Mouse (Mus musculus) neural tube, embryonic 14.5 days (tissue): Measurements from ENCODE around the gene Gucy2e. TPM values are rescaled to one million over a fixed set of nuclear protein-coding genes. Genes with fewer than 3 reads are reported as not detected.

ENCODE experiments used
- ATAC-seq: fragments of 200-750 bp; cut with Nextera tagmentation; 2 replicates; pipeline ENCODE4 v1.8.0; 2017; ENCODE audit warnings: low read depth, mild to moderate bottlenecking, moderate TSS enrichment, moderate library complexity
- H3K27ac ChIP-seq: fragments of 300-500 bp; sonication (generic); 2 replicates; pipeline ENCODE4 v1.5.1; 2014; ENCODE audit warnings: low read depth, mild to moderate bottlenecking, control low read depth, low read length, moderate library complexity, mixed read lengths
- H3K27me3 ChIP-seq: fragments of 300-500 bp; sonication (generic); 2 replicates; pipeline ENCODE4 v1.6.1; 2014; ENCODE audit warnings: low read length; ENCODE audit not compliant: control insufficient read depth, insufficient read depth
- H3K36me3 ChIP-seq: fragments of 300-500 bp; sonication (generic); 2 replicates; pipeline ENCODE4 v1.6.1; 2014; ENCODE audit warnings: low read length, mixed read lengths; ENCODE audit not compliant: control insufficient read depth, insufficient read depth
- H3K4me1 ChIP-seq: fragments of 300-500 bp; sonication (generic); 2 replicates; pipeline ENCODE4 v1.6.1; 2014; ENCODE audit warnings: low read length; ENCODE audit not compliant: control insufficient read depth, insufficient read depth
- H3K4me2 ChIP-seq: fragments of 300-500 bp; sonication (generic); 2 replicates; pipeline ENCODE4 v1.6.1; 2014; ENCODE audit warnings: mild to moderate bottlenecking, low read depth, low read length, control low read depth
- H3K4me3 ChIP-seq: fragments of 300-500 bp; sonication (generic); 2 replicates; pipeline ENCODE4 v1.5.1; 2014; ENCODE audit warnings: low read depth, low read length, control low read depth, mixed read lengths
- H3K9ac ChIP-seq: fragments of 300-500 bp; sonication (generic); replicated peaks from 2 replicates; pipeline ENCODE4 v1.6.1; 2014; ENCODE audit warnings: low read depth, mild to moderate bottlenecking, control low read depth, low read length, mixed read lengths
- H3K9me3 ChIP-seq: fragments of 300-500 bp; sonication (generic); 2 replicates; pipeline ENCODE4 v1.6.1; 2016; ENCODE audit warnings: low read length; ENCODE audit not compliant: control insufficient read depth
- WGBS: fragments of 180-500 bp; shearing (Covaris S2); extraction: QIAGEN DNeasy Blood & Tissue Kit; methylation state at CpG from one replicate; pipeline ENCODE4 v1.1.7; 2014; 5-methylcytosine and 5-hydroxymethylcytosine counted together
- polyA plus RNA-seq: library from polyadenylated mRNA; unstranded; fragments of >200 nt; fragmentation: Nextera tagmentation; extraction: Ambion mirVana; gene quantifications from 2 replicates; pipeline ENCODE4 v1.2.1, GENCODE M21; 2014

The Gucy2e gene
- polyA plus RNA-seq, 1 experiment from 2014 or later: 0.62 TPM

DNA sequence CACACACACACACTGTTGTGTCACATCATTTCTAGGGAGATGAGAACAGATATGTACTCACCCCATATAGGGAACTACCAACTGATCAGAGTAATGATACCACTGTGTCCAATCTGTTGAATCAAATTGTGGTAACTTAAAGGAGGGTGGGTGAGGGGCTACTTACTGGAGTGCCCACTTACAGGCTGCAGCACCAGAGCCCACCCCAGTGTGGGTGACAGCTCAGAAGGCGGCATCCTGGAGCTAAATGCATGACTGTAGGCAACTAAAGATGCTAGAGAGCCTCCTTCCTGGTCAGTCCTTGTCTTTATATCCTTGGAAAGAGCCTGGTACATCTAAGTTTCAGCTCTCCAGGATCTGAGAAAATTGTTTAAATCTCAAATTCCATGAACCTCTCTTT, 37.6 kb downstream of the Gucy2e start:
- Histone ChIP-seq H3K9me3 (no peaks in the 10 kb centered on the region), H3K4me2 (no peak overlapping the region), H3K9ac (no peak overlapping the region), H3K4me1 (no peaks in the 10 kb centered on the region), H3K36me3 (no peaks in the 10 kb centered on the region), H3K27ac (no peak overlapping the region), H3K4me3 (no peak overlapping the region), H3K27me3 (peaks cover 12% of the 10 kb centered on the region)
- ATAC-seq: no peak
- WGBS: 81% methylated on average over 1 of the region's 1 CpGs

GRCm38 (mm10) chr11:69197743-69198142, 39.1 kb downstream of the Gucy2e start, which contains the start of gene Alox8:
TSS of gene Alox8 (minus strand) at chr11:69197843.
- Histone ChIP-seq H3K4me1 (no peaks in the 10 kb centered on the region), H3K27me3 (peaks cover 12% of the 10 kb centered on the region), H3K9me3 (no peaks in the 10 kb centered on the region), H3K36me3 (no peaks in the 10 kb centered on the region), H3K27ac (no peak within 1 kb of the TSS), H3K4me2 (peak within 1 kb of the TSS; percentile 33; the same call in 1 of the 2 replicates), H3K4me3 (peak within 1 kb of the TSS; percentile 12; the same call in 1 of the 2 replicates), H3K9ac (no peak within 1 kb of the TSS; the same call in 1 of the 2 replicates)
- ATAC-seq: no peak
- WGBS: 35% methylated on average over 6 of the region's 6 CpGs

DNA sequence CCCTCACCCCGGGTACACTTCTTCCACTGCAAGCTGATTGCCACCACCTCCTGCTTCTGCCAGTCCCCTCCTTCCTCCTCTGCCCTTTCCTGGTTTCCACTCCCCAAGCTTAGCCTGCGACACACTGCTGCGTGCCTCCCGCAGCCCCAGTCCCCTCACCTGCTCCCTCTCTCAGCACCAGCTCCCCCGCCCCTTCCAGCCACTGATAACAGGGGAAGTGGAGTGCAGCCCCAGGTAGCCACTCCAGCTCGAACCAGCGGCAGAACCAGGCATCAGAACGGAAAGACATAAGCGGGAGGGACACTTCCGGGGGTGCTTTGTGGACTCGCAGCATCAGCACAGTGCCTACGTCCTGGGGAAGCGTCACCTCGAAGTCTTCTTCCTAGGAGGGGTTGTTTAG, 39.6 kb downstream of the Gucy2e start:
- Histone ChIP-seq H3K9me3 (no peaks in the 10 kb centered on the region), H3K27ac (no peak overlapping the region), H3K4me2 (peak overlapping the region; percentile 33; the same call in 1 of the 2 replicates), H3K27me3 (peaks cover 12% of the 10 kb centered on the region), H3K4me3 (peak overlapping the region; percentile 12; the same call in 1 of the 2 replicates), H3K4me1 (no peaks in the 10 kb centered on the region), H3K9ac (no peak overlapping the region; the same call in 1 of the 2 replicates), H3K36me3 (no peaks in the 10 kb centered on the region)
- no peak for ATAC-seq
- WGBS: 4% methylated on average over 14 of the region's 14 CpGs

- no peaks in the 10 kb centered on the region for H3K4me1 ChIP-seq
- ATAC-seq: no peak
- H3K27ac ChIP-seq: no peak overlapping the region
- 5% methylated on average over 5 of the region's 5 CpGs for WGBS
- no peak overlapping the region for H3K9ac ChIP-seq
- H3K4me2 ChIP-seq: peak overlapping the region; percentile 33; the same call in 1 of the 2 replicates
- no peak overlapping the region; the same call in 1 of the 2 replicates for H3K4me3 ChIP-seq
- no peaks in the 10 kb centered on the region for H3K9me3 ChIP-seq
- peaks cover 12% of the 10 kb centered on the region for H3K27me3 ChIP-seq
- H3K36me3 ChIP-seq: no peaks in the 10 kb centered on the region
Measured at GRCm38 (mm10) chr11:69196766-69197165, 40.1 kb downstream of the Gucy2e start.

- no peaks in the 10 kb centered on the region for H3K9me3 ChIP-seq
- no peak overlapping the region for H3K27ac ChIP-seq
- no peaks in the 10 kb centered on the region for H3K36me3 ChIP-seq
- H3K4me1 ChIP-seq: no peaks in the 10 kb centered on the region
- H3K27me3 ChIP-seq: peaks cover 9% of the 10 kb centered on the region
- no peak overlapping the region for H3K9ac ChIP-seq
- WGBS: 2% methylated on average over 1 of the region's 1 CpGs
- H3K4me3 ChIP-seq: no peak overlapping the region
- H3K4me2 ChIP-seq: no peak overlapping the region
- 0 out of 2 replicates have a peak, but pooled peaks have one; percentile 44 for ATAC-seq
Measured at GRCm38 (mm10) chr11:69192840-69193239, 44.0 kb downstream of the Gucy2e start.

GRCm38 (mm10) chr11:69185936-69186335, 50.9 kb downstream of the Gucy2e start:
- no peaks in the 10 kb centered on the region for H3K9me3 ChIP-seq
- H3K36me3 ChIP-seq: no peaks in the 10 kb centered on the region
- H3K4me3 ChIP-seq: no peak overlapping the region
- no peak overlapping the region for H3K9ac ChIP-seq
- H3K4me1 ChIP-seq: no peaks in the 10 kb centered on the region
- H3K27ac ChIP-seq: no peak overlapping the region
- 87% methylated on average over 6 of the region's 6 CpGs for whole genome bisulfite sequencing
- H3K4me2 ChIP-seq: no peak overlapping the region
- H3K27me3 ChIP-seq: no peaks in the 10 kb centered on the region
- no peak for ATAC-seq

DNA sequence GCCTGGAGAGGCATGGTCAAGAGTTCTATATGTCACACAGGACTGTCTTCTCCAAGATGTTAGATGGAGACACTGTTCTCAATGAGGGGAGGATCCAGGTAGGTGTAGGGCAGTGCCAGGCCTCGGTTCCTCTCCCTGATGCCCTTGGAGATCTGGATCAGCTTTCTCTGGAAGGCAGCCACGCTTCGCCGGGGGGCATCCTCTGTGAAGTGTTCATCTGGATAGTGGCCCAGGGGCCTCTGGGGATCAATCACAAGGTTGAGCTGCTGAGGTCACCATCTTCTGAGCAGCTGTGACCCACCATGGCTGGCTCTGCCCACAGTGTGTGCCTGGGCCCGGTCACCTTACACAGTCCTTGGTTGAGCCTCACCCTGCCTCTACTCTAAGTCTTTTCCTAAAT, 51.8 kb downstream of the Gucy2e start:
- no peak overlapping the region for H3K27ac ChIP-seq
- H3K4me3 ChIP-seq: no peak overlapping the region
- H3K27me3 ChIP-seq: no peaks in the 10 kb centered on the region
- 71% methylated on average over 5 of the region's 5 CpGs for WGBS
- H3K36me3 ChIP-seq: no peaks in the 10 kb centered on the region
- H3K9ac ChIP-seq: no peak overlapping the region
- H3K9me3 ChIP-seq: no peaks in the 10 kb centered on the region
- no peaks in the 10 kb centered on the region for H3K4me1 ChIP-seq
- no peak for ATAC-seq
- H3K4me2 ChIP-seq: no peak overlapping the region

- 87% methylated on average over 4 of the region's 4 CpGs for WGBS
- ATAC-seq: no peak
- no peaks in the 10 kb centered on the region for H3K36me3 ChIP-seq
- no peak overlapping the region for H3K27ac ChIP-seq
- H3K4me2 ChIP-seq: no peak overlapping the region
- H3K9ac ChIP-seq: no peak overlapping the region
- H3K27me3 ChIP-seq: no peaks in the 10 kb centered on the region
- H3K9me3 ChIP-seq: no peaks in the 10 kb centered on the region
- no peak overlapping the region for H3K4me3 ChIP-seq
- no peaks in the 10 kb centered on the region for H3K4me1 ChIP-seq
Measured at GRCm38 (mm10) chr11:69180120-69180519, 56.7 kb downstream of the Gucy2e start.

GRCm38 (mm10) chr11:69179512-69179911, 57.3 kb downstream of the Gucy2e start:
- Histone ChIP-seq H3K9me3 (no peaks in the 10 kb centered on the region), H3K4me1 (no peaks in the 10 kb centered on the region), H3K9ac (no peak overlapping the region), H3K36me3 (no peaks in the 10 kb centered on the region), H3K27me3 (no peaks in the 10 kb centered on the region), H3K4me3 (no peak overlapping the region), H3K4me2 (no peak overlapping the region), H3K27ac (no peak overlapping the region)
- no peak for ATAC-seq
- WGBS: 67% methylated on average over 3 of the region's 3 CpGs
